Mouse (Mus musculus) left cerebral cortex, postnatal 36 days (tissue): Measurements from ENCODE around the gene Sfxn4. TPM values are rescaled to one million over a fixed set of nuclear protein-coding genes. Genes with fewer than 3 reads are reported as not detected.

ENCODE experiments used
- DNase-seq, 2 experiments: peaks; one replicate each; pipeline ENCODE4 v3.0.0; 2021 to 2022; ENCODE audit warnings: low spot score in 2 of 2, mixed read lengths in 1 of 2
- intact Hi-C: fragments of 180-260 bp; cut with DNase I; formaldehyde crosslinking; loops from one replicate; pipeline ENCODE4 v1.15.1; 2025
- total RNA-seq, 2 experiments: library from RNA; stranded (reverse); gene quantifications; 2 replicates each; pipeline ENCODE4 v1.2.3; 2021

Gene Sfxn4
- total RNA-seq, 2 experiments from 2014 or later = 13.6 to 15.0 TPM

- intact Hi-C loops = no loop called here
Measured at GRCm38 (mm10) chr19:60788214-60788960, 72.9 kb downstream of the Sfxn4 start.

DNA sequence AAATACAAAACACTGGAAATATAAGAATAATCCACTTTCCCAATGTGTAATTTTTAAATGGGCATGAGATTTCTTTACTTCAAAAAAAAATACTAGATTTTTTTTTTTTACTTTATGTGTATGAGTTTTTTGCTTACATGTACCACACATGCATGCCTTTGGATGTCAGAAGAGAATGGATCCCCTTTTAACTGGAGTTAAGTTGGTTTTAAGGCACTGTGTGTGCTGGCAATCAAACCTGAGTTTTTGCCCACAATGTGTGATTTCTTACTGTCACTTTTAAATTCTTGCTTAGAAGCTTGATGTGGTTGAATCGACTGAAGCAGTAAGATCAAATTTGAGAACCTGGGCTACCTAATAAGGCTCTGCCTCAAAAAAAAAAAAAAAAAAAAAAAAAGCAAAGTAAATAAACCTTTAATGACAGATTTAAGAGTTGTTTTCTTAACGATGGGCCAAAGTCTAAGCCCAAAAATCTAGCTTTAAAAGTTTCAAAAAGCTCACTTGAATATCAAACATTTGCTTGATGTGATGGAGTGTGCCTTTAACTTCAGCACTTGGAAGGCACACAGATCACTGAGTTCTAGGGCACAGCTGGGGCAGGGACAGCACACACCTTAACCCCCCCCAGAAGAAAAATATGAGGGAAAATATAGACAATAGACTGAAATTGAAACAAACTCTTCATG lies 73.7 kb downstream of the Sfxn4 start:
- no peak for DNase-seq
- intact Hi-C loops = no loop called here

More at GRCm38 (mm10) chr19:60788214-60788960, 72.9 kb downstream of the Sfxn4 start:
- DNase-seq = no peak

Other genes with a start within 250 kb of the Sfxn4 start
- gene Nanos1, start 105.5 kb downstream of the Sfxn4 start, total RNA-seq = 10 to 100 TPM; 22.3 to 23.4 TPM
- 100 to 1,000 TPM in 1 of 2 experiments, 10 to 100 TPM in 1; 78.5 to 102 TPM for gene Eif3a, start 70.8 kb downstream of the Sfxn4 start, total RNA-seq
- gene Fam45a, start 49.9 kb downstream of the Sfxn4 start, total RNA-seq = 10 to 100 TPM; 38.0 to 47.4 TPM
- 10 to 100 TPM; 71.9 to 74.9 TPM for gene Prdx3, start 13.1 kb upstream of the Sfxn4 start, total RNA-seq
- gene Grk5, start 28.3 kb upstream of the Sfxn4 start, total RNA-seq = 10 to 100 TPM; 15.6 to 15.9 TPM